Mouse (Mus musculus) urinary bladder, adult 18-20 months (tissue): Measurements from ENCODE around the gene Pdzd7.

Experiments
- DNase-seq, 2 experiments: peaks; one replicate each; pipeline ENCODE4 v3.0.0; 2022; ENCODE audit warnings: low spot score in 2 of 2, mixed read lengths in 2 of 2

Gene Pdzd7

DNA sequence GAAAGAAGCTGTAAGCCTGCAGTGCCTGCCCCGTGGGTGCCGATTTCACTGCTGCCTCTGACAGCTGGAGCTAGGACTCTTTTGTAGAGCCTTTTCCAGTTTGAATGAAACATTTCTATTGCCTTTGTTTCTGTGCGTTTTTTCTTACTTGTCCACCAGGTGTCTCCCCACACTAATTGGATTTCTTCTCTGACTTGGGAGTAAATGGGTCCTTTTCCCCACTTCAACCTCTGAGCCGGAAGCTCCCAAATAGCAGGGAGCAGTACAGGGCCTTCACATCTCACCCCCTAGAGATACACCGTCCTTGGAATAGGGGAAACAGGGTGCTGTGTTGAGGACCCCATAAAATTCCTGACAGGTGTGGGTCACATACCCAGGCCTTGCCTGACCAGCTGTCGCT, 32.9 kb downstream of the Pdzd7 start:
- DNase-seq, result no peak

GRCm38 (mm10) chr19:45012219-45012618, 33.3 kb downstream of the Pdzd7 start:
- DNase-seq, result no peak

DNA sequence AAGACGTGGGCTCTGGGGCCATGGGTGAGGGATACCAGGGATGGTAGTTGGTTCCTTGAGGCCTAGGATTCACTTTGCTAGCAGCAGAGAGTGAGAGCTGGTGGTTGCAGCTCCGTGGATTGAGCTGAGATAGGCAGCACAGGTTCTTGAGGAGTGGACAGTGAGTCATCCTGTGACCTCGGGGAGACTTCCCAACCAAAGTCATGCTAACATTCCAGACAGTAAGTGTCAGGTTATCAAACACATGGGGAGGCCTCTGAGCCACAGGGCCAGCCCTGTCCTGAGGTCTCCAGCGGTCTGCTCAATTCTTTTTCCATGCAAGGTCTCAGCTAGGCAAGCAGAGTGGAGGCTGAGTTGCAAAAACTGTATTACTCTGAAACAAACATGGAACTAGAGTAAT, 34.9 kb downstream of the Pdzd7 start:
- no peak for DNase-seq

- DNase-seq, result no peak
These were observed 37.9 kb downstream of the Pdzd7 start for GRCm38 (mm10) chr19:45007425-45008191.

DNA sequence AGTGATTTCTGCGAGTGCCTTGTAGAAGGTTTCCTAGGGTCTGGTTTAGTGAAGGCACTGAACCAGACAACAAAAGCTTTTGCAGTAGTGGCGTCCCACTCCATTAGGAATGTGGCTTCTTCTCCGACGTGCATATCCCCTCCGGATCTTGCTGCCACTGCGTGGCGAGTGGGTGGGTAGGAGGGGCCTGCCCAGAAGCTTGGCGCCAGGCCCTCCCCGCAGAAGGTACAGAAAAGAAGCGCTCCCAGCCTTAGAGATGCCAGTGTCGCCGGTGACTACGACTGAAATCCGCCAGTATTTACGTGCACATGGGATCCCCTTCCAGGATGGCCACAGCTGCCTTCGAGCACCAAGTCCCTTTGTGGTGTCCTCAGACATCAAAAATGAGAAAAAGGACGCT, 38.5 kb downstream of the Pdzd7 start:
- DNase-seq, result no peak

GRCm38 (mm10) chr19:45005957-45006712, 39.4 kb downstream of the Pdzd7 start, which contains the start of gene Mrpl43:
TSS of gene Mrpl43 (minus strand) at chr19:45006442.
- peak; percentile 92 to 98 for DNase-seq

DNA sequence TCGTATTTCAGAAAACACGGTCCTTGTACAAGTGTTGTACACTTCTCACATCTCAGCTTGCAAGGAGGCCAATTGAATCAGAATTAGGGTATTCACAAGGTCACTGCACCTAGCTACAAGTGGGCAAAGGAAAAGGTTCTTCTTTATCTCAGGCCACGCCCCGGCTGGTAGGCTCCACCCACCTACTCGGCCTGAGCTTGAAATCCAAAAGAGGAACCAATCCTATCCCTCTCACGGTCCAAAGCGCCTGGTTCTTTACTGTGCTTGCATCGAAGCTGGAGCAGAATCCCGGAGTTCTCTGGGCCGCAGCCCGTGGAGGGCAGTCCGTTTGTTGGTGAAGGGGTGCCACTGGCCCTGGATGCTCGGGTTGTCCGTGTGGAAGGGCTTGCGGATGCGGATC, 40.1 kb downstream of the Pdzd7 start, which contains the start of gene Twnk:
Gene Twnk, plus strand, starts transcription at position 220 of the 400 bp plus-strand sequence.
- DNase-seq, result peak in 1 of 2 experiments; percentile 51

DNA sequence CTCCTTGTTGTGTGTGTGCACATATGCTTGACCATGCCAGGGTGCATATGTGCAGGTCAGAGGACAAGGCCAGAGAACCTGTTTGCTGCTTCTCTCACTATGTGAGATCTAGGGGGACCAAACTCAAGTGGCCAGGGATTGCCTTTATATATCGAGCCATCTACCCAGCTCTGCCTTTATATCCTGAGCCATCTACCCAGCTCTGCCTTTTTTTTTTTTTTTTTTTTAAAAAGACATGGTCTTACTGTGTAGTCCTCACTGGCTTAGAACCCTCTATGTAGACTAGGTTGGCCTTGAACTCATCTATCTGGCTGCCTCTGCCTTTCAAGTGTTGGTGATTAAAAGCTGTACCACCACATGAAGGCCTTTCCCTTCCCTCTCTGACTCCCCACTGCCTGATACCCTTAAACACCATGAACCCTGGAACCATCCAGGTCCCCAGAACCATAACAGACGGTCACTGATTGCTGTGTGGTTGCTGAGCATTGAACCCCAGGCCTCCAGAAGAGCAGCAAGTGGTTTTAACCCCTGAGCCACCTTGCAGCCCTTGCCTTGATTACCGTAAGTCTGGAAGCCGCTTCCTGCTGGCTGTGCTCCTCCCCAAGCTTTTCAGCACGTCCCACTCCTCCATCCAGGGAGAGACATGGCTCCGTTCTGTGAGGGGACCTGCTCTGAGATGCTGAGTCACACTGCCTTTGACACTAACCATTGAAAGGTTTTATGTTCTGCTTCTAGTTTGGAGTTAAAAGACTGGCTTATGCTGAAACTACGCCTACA, 41.6 kb downstream of the Pdzd7 start:
- no peak for DNase-seq

DNA sequence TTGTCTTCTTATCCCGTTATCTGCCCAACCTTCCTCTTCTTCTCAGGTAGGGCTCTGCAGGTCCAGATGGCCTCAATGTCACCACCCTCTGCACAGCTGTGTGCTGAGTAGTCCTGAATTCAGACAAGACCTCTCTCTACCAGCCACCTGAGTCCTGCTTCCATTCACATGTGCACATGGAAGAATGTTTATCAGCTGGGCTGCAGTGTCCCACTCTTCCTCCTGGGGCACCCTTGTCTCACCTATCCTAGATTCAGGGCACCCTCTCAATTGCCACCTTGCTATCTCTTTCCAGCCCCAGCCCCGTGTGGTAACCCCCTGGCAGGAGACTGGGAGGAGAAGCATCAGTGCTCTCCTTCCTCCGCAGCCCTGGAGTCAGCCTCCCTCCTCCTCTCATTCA, 43.2 kb downstream of the Pdzd7 start:
- DNase-seq, result no peak

GRCm38 (mm10) chr19:44999647-45000046, 45.9 kb downstream of the Pdzd7 start:
- DNase-seq, result no peak

GRCm38 (mm10) chr19:44997786-44998185, 47.7 kb downstream of the Pdzd7 start:
- DNase-seq, result no peak

DNA sequence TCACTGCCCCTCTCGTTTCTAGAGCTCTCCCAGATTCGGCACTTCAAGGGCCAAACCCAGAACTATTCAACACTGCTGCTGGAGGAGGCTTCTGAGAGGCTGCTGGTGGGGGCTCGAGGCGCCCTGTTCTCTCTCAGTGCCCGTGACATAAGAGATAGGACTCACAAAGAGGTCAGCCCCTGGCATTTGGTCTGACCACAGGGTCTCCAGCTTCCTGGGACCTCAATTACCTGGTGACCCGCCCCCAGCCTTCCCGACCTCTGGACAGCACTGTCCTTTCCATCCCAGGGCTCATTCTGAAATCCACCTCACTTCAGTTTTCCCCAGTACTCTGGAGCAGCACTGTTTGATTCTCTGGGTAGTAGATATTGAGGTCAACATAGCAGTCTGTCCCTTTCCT, 52.8 kb downstream of the Pdzd7 start:
- DNase-seq, result no peak

DNA sequence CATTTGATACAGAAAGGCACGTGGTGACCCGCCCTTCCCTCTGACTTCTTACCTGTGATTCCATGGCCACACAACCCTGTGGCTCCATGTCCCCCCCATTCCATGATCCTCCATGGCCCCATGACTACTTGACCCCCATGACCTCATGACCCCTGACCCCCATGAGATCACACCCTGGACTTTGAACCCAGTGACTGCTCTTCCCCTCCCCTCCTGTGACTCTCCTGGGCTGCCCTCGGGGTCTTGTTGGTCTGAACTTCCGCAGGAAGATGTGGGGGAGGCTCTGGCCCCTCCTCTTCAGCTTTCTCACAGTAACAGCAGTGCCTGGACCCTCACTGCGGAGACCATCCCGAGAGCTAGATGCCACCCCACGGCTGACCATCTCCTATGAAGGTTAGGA, 53.3 kb downstream of the Pdzd7 start:
- no peak for DNase-seq

DNA sequence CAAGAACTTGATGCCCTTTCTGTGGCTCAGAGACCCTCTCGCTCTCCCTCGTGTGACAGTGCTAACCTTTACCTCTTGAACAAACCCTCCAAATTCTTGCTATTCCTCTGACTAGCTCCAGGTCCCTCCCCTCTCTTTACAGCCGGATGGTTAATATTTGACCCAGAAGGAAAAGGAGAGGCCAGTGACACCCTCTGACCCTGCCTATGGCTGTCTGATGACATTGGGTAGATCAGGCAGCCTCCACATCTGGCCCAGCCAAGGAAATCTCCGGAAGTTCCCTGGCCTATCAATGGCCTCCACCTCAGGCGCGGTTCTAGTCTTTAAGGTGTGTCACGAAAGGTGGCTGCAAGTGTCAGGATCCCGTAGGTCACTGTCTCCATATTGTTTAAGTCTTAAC, 54.5 kb downstream of the Pdzd7 start:
- DNase-seq, result no peak

DNA sequence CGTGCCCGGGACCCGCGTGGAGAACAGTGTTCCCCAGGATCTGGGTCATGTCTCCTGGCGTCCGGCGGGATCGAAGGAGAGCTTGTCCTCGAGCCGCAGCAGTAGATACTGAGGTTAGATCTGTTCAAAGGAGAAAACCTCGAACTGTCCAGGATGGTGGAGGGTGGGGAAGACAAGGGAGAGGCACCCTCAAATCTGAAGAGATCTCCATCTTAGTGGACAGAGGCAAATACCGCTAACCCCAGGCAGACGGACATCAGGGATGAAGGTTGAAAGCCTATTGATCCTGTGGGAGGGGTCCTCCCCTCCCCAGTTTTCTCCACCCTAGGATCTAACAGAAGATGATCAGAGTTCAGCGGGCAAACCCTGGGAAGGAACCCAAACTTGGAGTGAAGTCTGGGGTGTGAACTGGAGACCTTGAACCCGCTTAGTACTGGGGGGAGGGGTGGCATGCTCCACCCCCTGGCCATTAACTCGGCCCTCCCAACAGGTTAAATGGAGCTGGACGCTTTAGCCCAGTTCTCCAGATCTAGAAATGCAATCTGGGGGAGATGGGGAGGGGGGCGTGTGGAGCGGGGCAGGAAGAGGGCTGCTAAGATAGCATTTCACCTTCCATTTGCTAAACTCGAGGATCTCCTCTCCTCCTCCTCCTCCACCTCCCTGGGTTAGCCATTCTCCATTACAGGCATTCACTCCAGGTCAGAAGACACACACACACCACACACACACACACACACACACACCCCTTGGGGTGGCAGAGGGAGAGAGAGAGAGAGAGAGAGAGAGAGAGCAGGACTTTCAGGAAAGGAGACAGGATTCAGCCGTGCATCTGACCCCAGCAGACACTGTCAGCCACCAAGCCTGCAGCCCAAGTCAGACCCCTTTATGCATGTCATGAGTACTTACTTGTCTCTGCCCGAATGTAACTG, 55.7 kb downstream of the Pdzd7 start:
- DNase-seq, result peak in 1 of 2 experiments; percentile 37

GRCm38 (mm10) chr19:44988831-44989566, 56.5 kb downstream of the Pdzd7 start, which contains the start of gene Sema4g:
TSS of gene Sema4g (plus strand) at chr19:44989101.
- peak in 1 of 2 experiments; percentile 42 for DNase-seq

GRCm38 (mm10) chr19:44988321-44988720, 57.2 kb downstream of the Pdzd7 start:
- DNase-seq, result no peak

GRCm38 (mm10) chr19:44987851-44988250, 57.7 kb downstream of the Pdzd7 start:
- DNase-seq, result no peak

DNA sequence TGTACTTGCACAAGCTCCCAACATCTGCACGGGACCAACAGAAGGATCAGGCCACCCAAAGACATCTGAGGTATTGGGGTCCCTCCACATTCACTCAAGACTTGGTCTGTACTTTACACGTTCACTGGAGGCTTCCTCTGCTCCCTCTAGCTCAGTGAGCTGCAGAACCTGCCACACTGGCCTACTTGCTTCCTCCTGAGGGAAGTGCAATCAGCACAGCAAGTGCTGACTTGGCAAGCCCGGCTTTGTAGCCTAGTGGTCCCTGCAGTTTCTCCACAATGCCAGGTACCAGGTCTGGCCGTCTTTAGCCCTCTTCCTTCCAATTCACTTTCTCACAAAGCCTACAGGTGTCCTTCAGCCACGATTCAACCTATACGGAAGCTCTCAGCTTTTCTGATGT, 58.5 kb downstream of the Pdzd7 start:
- peak; percentile 30 to 46 for DNase-seq
